Mouse (Mus musculus) right cerebral cortex, postnatal 14 days (tissue): ENCODE results near the gene Orm3.

ENCODE experiments used
- DNase-seq: peaks from one replicate; pipeline ENCODE4 v3.0.0; 2022

Orm3 gene

GRCm38 (mm10) chr4:63355877-63356665, at the start of gene Orm3:
Gene Orm3 (plus strand): TSS chr4:63356162.
- DNase-seq: no peak

GRCm38 (mm10) chr4:63307175-63308062, 48.5 kb upstream of the Orm3 start:
- peak; percentile 97 for DNase-seq

- DNase-seq: no peak
Measured at GRCm38 (mm10) chr4:63308316-63308715, 47.6 kb upstream of the Orm3 start.

- no peak for DNase-seq
Measured at GRCm38 (mm10) chr4:63310247-63310855, 45.6 kb upstream of the Orm3 start.

GRCm38 (mm10) chr4:63311426-63311825, 44.5 kb upstream of the Orm3 start:
- DNase-seq: no peak

- peak; percentile 1 for DNase-seq
Measured at GRCm38 (mm10) chr4:63314063-63314462, 41.9 kb upstream of the Orm3 start.

GRCm38 (mm10) chr4:63316076-63316746, 39.8 kb upstream of the Orm3 start:
- DNase-seq: peak; percentile 25

GRCm38 (mm10) chr4:63319566-63319965, 36.4 kb upstream of the Orm3 start:
- DNase-seq: peak; percentile 71

GRCm38 (mm10) chr4:63323275-63323815, 32.6 kb upstream of the Orm3 start:
- no peak for DNase-seq

GRCm38 (mm10) chr4:63333403-63333802, 22.6 kb upstream of the Orm3 start:
- no peak for DNase-seq

GRCm38 (mm10) chr4:63338414-63339076, 17.4 kb upstream of the Orm3 start:
- no peak for DNase-seq

- no peak for DNase-seq
Measured at GRCm38 (mm10) chr4:63342491-63342890, 13.5 kb upstream of the Orm3 start.

GRCm38 (mm10) chr4:63343608-63344007, 12.4 kb upstream of the Orm3 start:
- DNase-seq: no peak

- no peak for DNase-seq
Measured at GRCm38 (mm10) chr4:63344295-63344694, 11.7 kb upstream of the Orm3 start, which contains the start of gene Orm1. Gene Orm1 (plus strand): TSS chr4:63344560.

GRCm38 (mm10) chr4:63345261-63345660, 10.7 kb upstream of the Orm3 start:
- DNase-seq: no peak

- no peak for DNase-seq
Measured at GRCm38 (mm10) chr4:63346659-63347058, 9.3 kb upstream of the Orm3 start.

- DNase-seq: no peak
Measured at GRCm38 (mm10) chr4:63348524-63348923, 7.4 kb upstream of the Orm3 start.

- no peak for DNase-seq
Measured at GRCm38 (mm10) chr4:63356981-63357570, 1.1 kb downstream of the Orm3 start.

GRCm38 (mm10) chr4:63359861-63360260, 3.9 kb downstream of the Orm3 start:
- no peak for DNase-seq

- no peak for DNase-seq
Measured at GRCm38 (mm10) chr4:63362150-63362549, 6.2 kb downstream of the Orm3 start, which contains the start of gene Orm2. Gene Orm2 (plus strand): TSS chr4:63362449.

GRCm38 (mm10) chr4:63368577-63368976, 12.6 kb downstream of the Orm3 start:
- DNase-seq: peak; percentile 89
